ENCODE assay signal across 1 mouse cellular context in genomic region chr11:106318406-106319366, GRCm38 (mm10).
TF ChIP-seq lines count a peak whose summit lies in the region.

No protein-coding gene starts in this region.

TF ChIP-seq in CH12.LX, 34 proteins besides CTCF, POLR2A, EP300 and RAD21:
- TF ChIP-seq NRF1 (IDR thresholded peaks at IDR 0.05; ENCODE audit: low read depth, low read length): no peak
- TF ChIP-seq MAX (IDR thresholded peaks at IDR 0.05; ENCODE audit: low read length): peak; percentile 29; the same call in 1 of the 2 replicates
- TF ChIP-seq GABPA (IDR thresholded peaks at IDR 0.05; ENCODE audit: insufficient replicate concordance, low read depth, low read length): no peak
- TF ChIP-seq JUND (conservative IDR thresholded peaks at IDR 0.05; ENCODE audit: low read depth, low read length): no peak
- TF ChIP-seq IRF4 (IDR thresholded peaks at IDR 0.05; ENCODE audit: low read depth, low read length): peak; percentile 71
- peak; percentile 60 for TF ChIP-seq ELF1 (IDR thresholded peaks at IDR 0.05; ENCODE audit: low read depth, low read length)
- no peak for TF ChIP-seq ZKSCAN1 (IDR thresholded peaks at IDR 0.05; ENCODE audit: borderline replicate concordance, low read depth, low read length)
- TF ChIP-seq TBP (conservative IDR thresholded peaks at IDR 0.05; ENCODE audit: low read depth, low read length): peak; percentile 70; the same call in 1 of the 2 replicates
- no peak for TF ChIP-seq USF1 (IDR thresholded peaks at IDR 0.05; ENCODE audit: low read depth, low read length)
- TF ChIP-seq HCFC1 (IDR thresholded peaks at IDR 0.05; ENCODE audit: low read depth, low read length): peak; percentile 36; the same call in 1 of the 2 replicates
- TF ChIP-seq SMC3 (IDR thresholded peaks at IDR 0.05; ENCODE audit: low read depth, low read length): no peak
